Mouse (Mus musculus) testis, postnatal 10 days (tissue): ENCODE data around the gene Arl4a.

Source experiments
- DNase-seq: peaks from one replicate; pipeline ENCODE4 v3.0.0; 2021; ENCODE audit warnings: low spot score

The Arl4a gene

GRCm38 (mm10) chr12:39957931-39958671, 79.7 kb downstream of the Arl4a start:
- peak; percentile 46 for DNase-seq

- no peak for DNase-seq
Observed at GRCm38 (mm10) chr12:39956396-39956795, 81.4 kb downstream of the Arl4a start.
